Mouse (Mus musculus) left cerebral cortex, postnatal 14 days (tissue): ENCODE measurements around the gene Gm4924. TPM values are rescaled to one million over a fixed set of nuclear protein-coding genes. Genes with fewer than 3 reads are reported as not detected.

Experiments
- DNase-seq, 2 experiments: peaks; one replicate each; pipeline ENCODE4 v3.0.0; 2021 to 2022; ENCODE audit warnings: low spot score in 2 of 2, mixed read lengths in 1 of 2
- intact Hi-C: fragments of 180-260 bp; cut with DNase I; formaldehyde crosslinking; loops from one replicate; pipeline ENCODE4 v1.15.1; 2025
- long read RNA-seq, 2 experiments: library from polyadenylated mRNA; stranded (forward); transcript quantifications; one replicate each; pipeline ENCODE4 v2.0.0; 2021
- total RNA-seq, 2 experiments: library from RNA; stranded (reverse); gene quantifications; 2 replicates each; pipeline ENCODE4 v1.2.3; 2021

Gene Gm4924
- 1 to 10 TPM; 5.1 to 9.2 TPM for total RNA-seq
- long read RNA-seq, experiment 1, partial matches to known transcripts = 0 of 4 reads
- long read RNA-seq, experiment 1, other reads (novel, unspliced or antisense) = 1 of 4 reads
- long read RNA-seq, experiment 2, partial matches to known transcripts = 0 of 2 reads
- long read RNA-seq, experiment 2, other reads (novel, unspliced or antisense) = 2 of 2 reads

GRCm38 (mm10) chr10:82354083-82355010 lies at the start of gene Gm4924:
Gene Gm4924, plus strand, starts transcription at chr10:82354255.
- DNase-seq = peak; percentile 85 to 91
- intact Hi-C loops = loop anchor here (5.0 kb wide), 1 partner anchor 263 kb away; no protein-coding TSS in a partner anchor

GRCm38 (mm10) chr10:82316482-82316881 lies 37.6 kb upstream of the Gm4924 start, which contains the start of gene 4932415D10Rik:
Gene 4932415D10Rik, minus strand, starts transcription at chr10:82316582.
- intact Hi-C loops = no loop called here
- no peak for DNase-seq

DNA sequence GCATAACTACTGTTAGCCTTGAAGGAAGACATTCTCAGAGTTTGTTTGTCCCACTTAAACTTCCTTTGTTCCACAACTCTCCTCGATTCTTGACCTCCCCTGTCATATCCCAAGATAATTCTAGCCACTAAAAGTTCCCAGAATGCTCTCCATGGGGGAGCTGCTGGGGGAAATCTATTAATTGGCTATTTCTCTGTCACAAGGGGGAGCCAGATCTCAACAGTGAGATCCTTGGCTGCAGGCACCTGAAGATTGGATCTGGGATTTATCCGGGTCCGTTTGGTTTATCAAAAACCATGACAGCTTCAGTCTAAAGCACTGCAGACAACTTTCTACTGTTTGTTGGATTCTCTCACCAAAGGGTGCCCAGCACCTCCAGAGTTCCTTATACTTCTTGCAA lies 33.9 kb upstream of the Gm4924 start:
- intact Hi-C loops = no loop called here

DNA sequence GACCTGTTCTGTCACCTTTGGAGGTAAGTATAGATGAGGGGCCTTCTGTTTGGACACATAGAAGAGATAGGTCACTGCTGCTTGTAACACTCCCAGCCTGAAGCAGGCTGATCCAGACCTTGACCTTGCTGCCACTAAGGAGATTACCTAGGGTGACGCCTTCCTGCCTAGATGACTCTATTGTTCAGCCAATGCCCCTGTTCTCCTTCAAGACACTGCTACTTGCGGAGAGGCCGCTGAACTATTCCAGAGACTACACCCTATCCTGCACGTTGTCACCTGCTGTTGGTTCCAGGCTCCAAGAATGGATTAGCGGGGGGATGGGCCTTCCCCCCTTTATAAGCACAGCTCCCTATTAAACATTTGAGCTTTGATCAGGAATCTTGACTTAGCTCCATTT lies 24.2 kb upstream of the Gm4924 start:
- no peak for DNase-seq
- intact Hi-C loops = no loop called here

More for the DNA sequence above, 33.9 kb upstream of the Gm4924 start:
- DNase-seq = peak in 1 of 2 experiments; percentile 10

DNA sequence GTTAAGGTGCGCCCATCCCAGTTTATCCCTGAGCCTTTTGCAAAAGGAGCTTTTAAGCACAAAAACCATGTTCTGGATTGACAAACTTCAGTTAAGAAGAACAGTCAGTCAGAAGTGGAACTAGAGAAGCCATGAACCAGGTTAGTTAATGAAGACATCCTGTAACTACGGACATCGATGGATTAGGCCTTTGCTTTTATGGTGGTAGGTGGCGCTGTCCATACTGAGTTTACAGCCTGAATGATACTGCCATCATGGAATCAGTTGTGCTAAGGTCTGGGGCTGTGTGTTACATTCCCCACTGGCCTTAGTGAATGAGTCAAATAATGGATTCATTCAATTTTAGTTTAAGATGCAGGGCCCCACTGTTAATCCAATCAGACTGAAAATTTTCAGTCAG lies 1.3 kb downstream of the Gm4924 start:
- DNase-seq = no peak
- intact Hi-C loops = loop anchor here (5.0 kb wide), 1 partner anchor 262 kb away; no protein-coding TSS in a partner anchor

DNA sequence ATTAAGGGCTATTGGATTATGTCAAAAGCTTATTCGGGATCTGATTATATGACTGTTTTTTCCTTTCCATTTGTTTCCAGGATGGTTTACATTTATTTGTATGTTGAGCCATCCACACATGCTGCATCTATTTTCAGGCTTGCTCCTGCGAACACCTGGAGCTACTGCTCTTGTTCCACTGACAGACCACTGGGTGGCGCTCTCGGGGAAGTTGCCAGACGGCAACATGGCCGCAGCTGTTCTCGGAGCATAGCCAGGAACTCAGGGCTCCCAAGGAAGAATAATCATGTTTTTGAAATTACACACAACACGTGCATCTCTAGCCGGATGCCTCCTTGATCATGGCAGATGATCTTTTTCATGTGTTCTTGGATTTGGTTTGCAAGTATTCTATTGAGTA lies 7.9 kb downstream of the Gm4924 start:
- intact Hi-C loops = no loop called here
- no peak for DNase-seq

- intact Hi-C loops = no loop called here
- no peak for DNase-seq
These were observed 28.9 kb downstream of the Gm4924 start for GRCm38 (mm10) chr10:82382992-82383391.

GRCm38 (mm10) chr10:82409511-82409910 lies 55.5 kb downstream of the Gm4924 start:
- DNase-seq = no peak
- intact Hi-C loops = no loop called here

GRCm38 (mm10) chr10:82423631-82424030 lies 69.6 kb downstream of the Gm4924 start:
- DNase-seq = no peak
- intact Hi-C loops = no loop called here

Other genes with a start within 250 kb of the Gm4924 start
- gene AU041133, start 226.2 kb upstream of the Gm4924 start, total RNA-seq = 1 to 10 TPM; 8.0 to 9.0 TPM
- gene Zfp938, start 113.0 kb upstream of the Gm4924 start, total RNA-seq = 10 to 100 TPM; 20.8 to 21.2 TPM
- under 1 TPM in 1 of 2 experiments, not detected in 1; 0.02 TPM for gene 4932415D10Rik, start 37.7 kb upstream of the Gm4924 start, total RNA-seq
- not detected for gene Gm1553, start 138.4 kb downstream of the Gm4924 start, total RNA-seq